ENCODE assay signal across 32 mouse cellular contexts in genomic region chr1:68892041-68892440, GRCm38 (mm10).
"Had no signal": no experiment of that assay in that cellular context is flagged by ENCODE, and none has a peak within 500 bp of the region (broad histone marks: within the 10 kb centered on the region; RNA-seq: fewer than 3 reads in every experiment).

No protein-coding gene starts in this region.

- ATAC-seq: liver, embryonic 12.5 days; liver, postnatal 0 days; lung, postnatal 0 days; midbrain, embryonic 13.5 days; midbrain, embryonic 15.5 days; midbrain, embryonic 16.5 days had no signal

- H3K4me3 ChIP-seq: left cerebral cortex, adult 2 months; limb, embryonic 10.5 days; limb, embryonic 12.5 days; limb, embryonic 13.5 days; limb, embryonic 15.5 days; liver, embryonic 12.5 days; liver, embryonic 13.5 days; liver, embryonic 15.5 days; lung, embryonic 15.5 days; megakaryocyte, embryonic 14.5 days; midbrain, embryonic 10.5 days; midbrain, embryonic 12.5 days; midbrain, embryonic 13.5 days; midbrain, embryonic 15.5 days; myocyte had no signal

- H3K4me1 ChIP-seq: limb, embryonic 10.5 days; limb, embryonic 12.5 days; limb, embryonic 13.5 days; limb, embryonic 15.5 days; liver, embryonic 12.5 days; liver, embryonic 13.5 days; liver, embryonic 15.5 days; lung, embryonic 15.5 days; megakaryocyte, embryonic 14.5 days; midbrain, embryonic 10.5 days; midbrain, embryonic 12.5 days; midbrain, embryonic 13.5 days; midbrain, embryonic 15.5 days had no signal

- H3K9me3 ChIP-seq: limb, embryonic 10.5 days; limb, embryonic 12.5 days; limb, embryonic 13.5 days; limb, embryonic 15.5 days; liver, embryonic 12.5 days; liver, embryonic 13.5 days; liver, embryonic 15.5 days; lung, embryonic 15.5 days; megakaryocyte, embryonic 14.5 days; midbrain, embryonic 10.5 days; midbrain, embryonic 12.5 days; midbrain, embryonic 13.5 days; midbrain, embryonic 15.5 days had no signal

- DNase-seq: left cerebral cortex, postnatal 4 days; liver; liver, embryonic 13.5 days; liver, postnatal 0 days; lung, adult 18-20 months; lung, adult 2 months; lung, embryonic 14.5 days; lung, postnatal 10 days; lung, postnatal 14 days; lung, postnatal 36 days; lung, postnatal 4 days; midbrain, embryonic 14.5 days had no signal

- H3K9ac ChIP-seq: limb, embryonic 12.5 days; limb, embryonic 13.5 days; limb, embryonic 15.5 days; liver, embryonic 12.5 days; liver, embryonic 13.5 days; liver, embryonic 14.5 days; liver, embryonic 15.5 days; liver, postnatal 0 days; lung, embryonic 14.5 days; lung, embryonic 15.5 days; midbrain, embryonic 12.5 days; midbrain, embryonic 13.5 days; midbrain, embryonic 15.5 days had no signal

- H3K4me2 ChIP-seq: limb, embryonic 12.5 days; limb, embryonic 13.5 days; limb, embryonic 15.5 days; liver, embryonic 11.5 days; liver, embryonic 12.5 days; liver, embryonic 13.5 days; liver, embryonic 15.5 days; lung, embryonic 14.5 days; lung, embryonic 15.5 days; midbrain, embryonic 11.5 days; midbrain, embryonic 12.5 days; midbrain, embryonic 13.5 days; midbrain, embryonic 15.5 days had no signal

- H3K36me3 ChIP-seq: limb, embryonic 10.5 days; limb, embryonic 12.5 days; limb, embryonic 13.5 days; limb, embryonic 15.5 days; liver, embryonic 12.5 days; liver, embryonic 13.5 days; liver, embryonic 15.5 days; lung, embryonic 15.5 days; midbrain, embryonic 10.5 days; midbrain, embryonic 12.5 days; midbrain, embryonic 13.5 days; midbrain, embryonic 15.5 days had no signal

- H3K27ac ChIP-seq: left cerebral cortex, adult 2 months; limb, embryonic 10.5 days; limb, embryonic 12.5 days; limb, embryonic 13.5 days; limb, embryonic 15.5 days; liver, embryonic 12.5 days; liver, embryonic 13.5 days; liver, embryonic 14.5 days; liver, embryonic 15.5 days; lung, embryonic 15.5 days; macrophage; midbrain, embryonic 10.5 days; midbrain, embryonic 12.5 days; midbrain, embryonic 13.5 days; midbrain, embryonic 15.5 days had no signal

- H3K27me3 ChIP-seq: limb, embryonic 12.5 days; limb, embryonic 13.5 days; limb, embryonic 15.5 days; liver, embryonic 12.5 days; liver, embryonic 13.5 days; liver, embryonic 15.5 days; lung, embryonic 15.5 days; megakaryocyte, embryonic 14.5 days; midbrain, embryonic 12.5 days; midbrain, embryonic 13.5 days; midbrain, embryonic 15.5 days had no signal
